Mouse (Mus musculus): ENCODE data around the gene Ephx4. TPM values are rescaled to one million over a fixed set of nuclear protein-coding genes. Genes with fewer than 3 reads are reported as not detected.

Ephx4 gene
- polyA plus RNA-seq, 1 experiment from 2014 or later, result 1.5 TPM

DNA sequence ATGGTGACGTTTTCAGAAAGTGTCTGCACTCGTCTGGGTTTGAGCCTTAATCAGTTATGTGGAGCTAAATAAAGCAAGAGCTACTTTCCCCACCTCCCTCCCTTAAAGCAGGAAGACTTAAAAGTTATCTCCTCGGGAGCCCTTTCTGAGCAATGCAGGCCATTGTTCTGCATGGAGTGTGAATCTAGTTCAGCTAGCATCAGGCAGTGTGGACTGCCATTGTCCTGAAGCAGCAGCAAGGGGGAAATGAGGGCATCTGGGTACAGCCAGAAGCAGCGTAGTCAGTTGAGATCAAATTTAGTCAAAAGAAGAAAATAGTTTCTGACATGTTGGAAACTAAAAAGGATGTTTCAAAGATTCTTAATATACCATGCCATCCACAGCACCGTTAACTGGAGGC, 64.0 kb downstream of the Ephx4 start:
- Histone ChIP-seq H3K9ac (no peak overlapping the region), H3K9me3 (no peaks in the 10 kb centered on the region), H3K36me3 (no peaks in the 10 kb centered on the region), H3K27me3 (no peaks in the 10 kb centered on the region), H3K27ac (0 out of 2 replicates have a peak overlapping the region, but pooled peaks have one; percentile 18), H3K4me2 (replicated peaks) (no peak overlapping the region), H3K4me3 (no peak overlapping the region), H3K4me1 (no peaks in the 10 kb centered on the region)
- ATAC-seq (ENCODE audit: insufficient number of reproducible peaks, insufficient read depth, low FRiP score, low TSS enrichment), result no peak
- WGBS, result 33% methylated on average over 5 of the region's 5 CpGs

DNA sequence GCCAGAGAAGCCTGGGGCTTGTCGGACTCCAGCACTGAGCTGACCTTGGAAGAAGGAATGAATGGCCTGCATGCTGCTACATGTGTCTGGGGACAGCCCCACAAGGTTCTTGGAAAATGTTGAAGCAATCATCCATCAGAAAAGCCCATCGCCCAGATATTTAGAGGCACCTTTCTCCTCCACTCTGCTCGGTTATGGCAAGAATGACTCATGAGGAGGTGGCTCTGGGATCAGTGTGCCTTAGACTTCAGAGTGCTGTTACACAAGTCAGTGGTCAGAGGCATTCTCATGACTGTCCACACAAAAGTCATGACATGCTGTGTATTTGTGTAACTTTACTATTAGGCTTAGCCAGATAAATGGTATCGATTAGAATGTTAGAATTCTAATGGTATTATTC, 64.6 kb downstream of the Ephx4 start:
- no peak overlapping the region for H3K4me2 ChIP-seq (replicated peaks)
- H3K36me3 ChIP-seq, result no peaks in the 10 kb centered on the region
- H3K27me3 ChIP-seq, result no peaks in the 10 kb centered on the region
- 73% methylated on average over 4 of the region's 4 CpGs for WGBS
- no peaks in the 10 kb centered on the region for H3K9me3 ChIP-seq
- H3K9ac ChIP-seq, result no peak overlapping the region
- H3K27ac ChIP-seq, result no peak overlapping the region
- no peak for ATAC-seq (ENCODE audit: insufficient number of reproducible peaks, insufficient read depth, low FRiP score, low TSS enrichment)
- H3K4me3 ChIP-seq, result no peak overlapping the region
- H3K4me1 ChIP-seq, result no peaks in the 10 kb centered on the region

DNA sequence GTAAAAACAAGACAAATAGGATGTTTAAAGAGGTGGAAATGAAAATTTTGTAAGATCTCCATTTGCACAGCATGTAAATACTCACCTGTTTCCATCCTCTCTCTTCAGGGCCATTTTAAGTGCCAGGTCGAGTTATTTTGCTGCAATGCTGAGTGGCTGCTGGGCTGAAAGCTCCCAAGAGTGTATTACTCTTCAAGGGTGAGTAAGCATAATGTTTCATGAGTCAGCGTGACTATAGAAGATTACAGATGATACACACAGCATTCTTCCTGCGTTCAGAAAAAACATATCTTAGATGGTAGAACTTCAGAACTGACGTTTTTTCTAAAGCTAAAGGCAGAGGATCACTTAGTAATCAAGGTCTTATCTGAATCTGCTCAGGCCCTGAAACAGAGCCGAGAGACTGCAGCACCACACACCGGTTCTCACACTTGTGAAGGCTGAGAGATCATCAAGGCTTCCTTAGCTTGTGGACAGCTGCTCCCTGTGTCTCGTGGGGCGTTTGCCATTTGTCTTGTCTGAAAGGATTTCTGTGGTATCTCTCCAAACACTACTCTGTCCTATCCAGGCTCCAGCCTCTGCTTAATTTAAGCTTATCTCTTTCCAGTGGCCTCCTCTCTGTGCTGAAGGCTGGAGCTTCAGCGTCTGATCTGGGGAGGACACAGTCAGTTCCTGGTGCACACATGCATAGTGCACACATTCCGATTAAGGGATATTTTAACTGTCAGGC, 68.2 kb downstream of the Ephx4 start:
- Histone ChIP-seq H3K4me1 (no peaks in the 10 kb centered on the region), H3K9ac (no peak overlapping the region), H3K36me3 (peaks cover 11% of the 10 kb centered on the region; the same call in 1 of the 2 replicates), H3K4me3 (no peak overlapping the region), H3K4me2 (replicated peaks) (no peak overlapping the region), H3K27ac (no peak overlapping the region), H3K9me3 (no peaks in the 10 kb centered on the region), H3K27me3 (no peaks in the 10 kb centered on the region)
- WGBS, result 86% methylated on average over 10 of the region's 10 CpGs
- no peak for ATAC-seq (ENCODE audit: insufficient number of reproducible peaks, insufficient read depth, low FRiP score, low TSS enrichment)

Other genes with a start within 250 kb of the Ephx4 start
- gene Tgfbr3, start 113.1 kb upstream of the Ephx4 start, polyA plus RNA-seq (2016; fragmentation: Nextera tagmentation; extraction: Ambion mirVana), result 25.3 and 27.5 TPM in 2 replicates
- gene Brdt, start 71.6 kb upstream of the Ephx4 start, polyA plus RNA-seq (2016; fragmentation: Nextera tagmentation; extraction: Ambion mirVana), result 4.8 and 5.2 TPM in 2 replicates
- not detected in 2 replicates for gene Lpcat2b, start 28.8 kb downstream of the Ephx4 start, polyA plus RNA-seq (2016; fragmentation: Nextera tagmentation; extraction: Ambion mirVana)
- 6.6 and 7.0 TPM in 2 replicates for gene Btbd8, start 35.3 kb downstream of the Ephx4 start, polyA plus RNA-seq (2016; fragmentation: Nextera tagmentation; extraction: Ambion mirVana)
- 0.50 and 0.72 TPM in 2 replicates for gene Gm42669, start 104.9 kb downstream of the Ephx4 start, polyA plus RNA-seq (2016; fragmentation: Nextera tagmentation; extraction: Ambion mirVana)
- 0.08 and 0.11 TPM in 2 replicates for gene 1700028K03Rik, start 132.0 kb downstream of the Ephx4 start, polyA plus RNA-seq (2016; fragmentation: Nextera tagmentation; extraction: Ambion mirVana)
- 17.6 and 21.0 TPM in 2 replicates for gene Rpap2, start 194.6 kb downstream of the Ephx4 start, polyA plus RNA-seq (2016; fragmentation: Nextera tagmentation; extraction: Ambion mirVana)
- gene Glmn, start 195.2 kb downstream of the Ephx4 start, polyA plus RNA-seq (2016; fragmentation: Nextera tagmentation; extraction: Ambion mirVana), result 42.1 and 47.8 TPM in 2 replicates